Mouse (Mus musculus) heart, embryonic 13.5 days (tissue): ENCODE measurements around the gene Polr1b. TPM values are rescaled to one million over a fixed set of nuclear protein-coding genes. Genes with fewer than 3 reads are reported as not detected.

Experiments used
- ATAC-seq: fragments of 200-750 bp; cut with Nextera tagmentation; 2 replicates; pipeline ENCODE4 v1.8.0; 2017; ENCODE audit warnings: moderate TSS enrichment; ENCODE audit not compliant: insufficient number of reproducible peaks, low FRiP score, low TSS enrichment; ENCODE audit errors: extremely low read depth
- H3K27ac ChIP-seq: fragments of 300-500 bp; sonication (generic); replicated peaks from 2 replicates; pipeline ENCODE4 v1.5.1; 2015; ENCODE audit warnings: moderate library complexity, mild to moderate bottlenecking, inconsistent platforms
- H3K27me3 ChIP-seq: fragments of 300-500 bp; sonication (generic); replicated peaks from 2 replicates; pipeline ENCODE4 v1.6.1; 2015; ENCODE audit warnings: mild to moderate bottlenecking, inconsistent platforms
- H3K36me3 ChIP-seq: fragments of 300-500 bp; sonication (generic); 2 replicates; pipeline ENCODE4 v1.6.1; 2015; ENCODE audit warnings: mild to moderate bottlenecking, inconsistent platforms
- H3K4me1 ChIP-seq: fragments of 300-500 bp; sonication (generic); 2 replicates; pipeline ENCODE4 v1.6.1; 2015; ENCODE audit warnings: inconsistent platforms
- H3K4me2 ChIP-seq: fragments of 300-500 bp; sonication (generic); 2 replicates; pipeline ENCODE4 v1.6.1; 2015; ENCODE audit warnings: inconsistent platforms, mild to moderate bottlenecking, moderate library complexity
- H3K4me3 ChIP-seq: fragments of 300-500 bp; sonication (generic); 2 replicates; pipeline ENCODE4 v1.5.1; 2015; ENCODE audit warnings: moderate library complexity, mild to moderate bottlenecking, inconsistent platforms
- H3K9ac ChIP-seq: fragments of 300-500 bp; sonication (generic); 2 replicates; pipeline ENCODE4 v1.6.1; 2015; ENCODE audit warnings: inconsistent platforms, mild to moderate bottlenecking, moderate library complexity
- H3K9me3 ChIP-seq: fragments of 300-500 bp; sonication (generic); 2 replicates; pipeline ENCODE4 v1.6.1; 2016; ENCODE audit warnings: inconsistent platforms
- WGBS: fragments of 180-500 bp; shearing (Covaris S2); methylation state at CpG from one replicate; pipeline ENCODE4 v1.1.7; 2015; ENCODE audit warnings: mixed read lengths; 5-methylcytosine and 5-hydroxymethylcytosine counted together
- polyA plus RNA-seq: library from polyadenylated mRNA; unstranded; fragments of >200 nt; fragmentation: Nextera tagmentation; extraction: Ambion mirVana; gene quantifications from 2 replicates; pipeline ENCODE4 v1.2.1, GENCODE M21; 2015

Polr1b gene
- polyA plus RNA-seq, 1 experiment from 2014 or later, result 16.7 TPM

DNA sequence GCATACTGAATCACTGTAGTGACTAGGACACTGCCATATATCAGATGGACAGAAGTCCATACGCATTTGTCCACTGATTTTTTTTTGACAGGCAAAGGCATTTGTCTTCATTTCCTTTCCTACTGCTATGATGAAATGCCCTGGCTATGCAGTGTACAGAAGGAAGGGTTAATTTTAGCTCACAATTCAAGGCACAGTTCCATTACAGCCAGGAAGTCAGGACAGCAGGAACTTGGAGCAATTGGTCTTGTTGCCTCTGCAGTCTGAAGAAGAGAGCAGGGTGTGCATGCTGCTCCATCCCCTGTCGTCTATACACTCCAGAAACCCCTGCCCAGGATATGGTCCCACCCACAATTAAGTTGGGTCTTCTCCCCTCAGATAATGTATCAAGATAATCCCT, 21.6 kb upstream of the Polr1b start:
- WGBS, result 53% methylated on average over 2 of the region's 2 CpGs
- H3K4me1 ChIP-seq, result peaks cover 8% of the 10 kb centered on the region; the same call in 1 of the 2 replicates
- H3K4me2 ChIP-seq, result no peak overlapping the region
- H3K27ac ChIP-seq, result no peak overlapping the region
- no peak for ATAC-seq
- H3K36me3 ChIP-seq, result peaks cover 51% of the 10 kb centered on the region
- H3K9me3 ChIP-seq, result no peaks in the 10 kb centered on the region; the same call in 1 of the 2 replicates
- H3K27me3 ChIP-seq, result no peaks in the 10 kb centered on the region
- no peak overlapping the region for H3K9ac ChIP-seq
- no peak overlapping the region for H3K4me3 ChIP-seq

DNA sequence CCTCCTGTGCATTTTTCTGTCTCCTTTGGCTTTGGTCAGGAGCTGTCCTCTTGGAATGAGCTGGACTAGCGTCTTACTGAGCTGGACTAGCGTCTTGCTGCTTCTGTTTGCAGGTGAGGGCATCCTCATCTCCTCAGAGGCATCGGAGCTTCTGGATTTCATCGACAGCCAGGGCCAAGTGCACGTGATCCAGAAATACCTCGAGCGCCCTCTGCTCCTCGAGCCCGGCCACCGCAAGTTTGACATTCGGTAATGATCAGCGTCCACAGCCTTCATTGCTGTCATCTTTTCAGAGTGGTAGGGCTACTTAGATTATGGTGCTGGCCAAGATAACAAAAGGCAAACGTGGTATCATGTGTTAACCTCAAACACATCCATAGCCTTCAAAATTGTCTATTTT, 19.7 kb upstream of the Polr1b start:
- Histone ChIP-seq H3K27me3 (no peaks in the 10 kb centered on the region), H3K36me3 (peaks cover 62% of the 10 kb centered on the region), H3K4me1 (peaks cover 8% of the 10 kb centered on the region; the same call in 1 of the 2 replicates), H3K9ac (no peak overlapping the region), H3K4me2 (no peak overlapping the region), H3K27ac (no peak overlapping the region), H3K4me3 (no peak overlapping the region), H3K9me3 (peaks cover 6% of the 10 kb centered on the region; the same call in 1 of the 2 replicates)
- WGBS, result 61% methylated on average over 13 of the region's 13 CpGs
- ATAC-seq, result no peak

DNA sequence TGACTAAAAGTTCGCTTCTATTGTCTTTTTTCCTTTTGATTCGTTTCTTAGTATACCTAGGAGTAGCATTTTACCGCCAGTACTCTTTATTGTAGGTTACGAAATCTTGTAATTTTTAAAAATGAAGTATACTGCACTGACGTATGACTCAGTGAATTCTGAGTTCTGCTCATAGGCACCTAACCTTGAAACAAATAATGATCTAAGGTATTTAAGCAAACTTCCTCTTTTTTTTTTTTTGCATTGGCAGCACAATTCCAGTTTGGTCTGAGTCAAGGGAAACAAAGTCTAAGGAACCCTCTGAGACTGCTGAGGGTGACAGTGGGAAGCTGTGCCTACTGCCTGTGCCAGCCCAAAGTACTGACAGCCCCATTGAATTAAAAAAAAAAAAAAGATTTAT, 17.3 kb upstream of the Polr1b start:
- 88% methylated on average over 5 of the region's 5 CpGs for WGBS
- Histone ChIP-seq H3K27ac (no peak overlapping the region), H3K9me3 (0 out of 2 replicates have a peak, but pooled peaks cover 6% of the 10 kb centered on the region), H3K27me3 (no peaks in the 10 kb centered on the region), H3K4me1 (peaks cover 8% of the 10 kb centered on the region; the same call in 1 of the 2 replicates), H3K36me3 (peaks cover 56% of the 10 kb centered on the region), H3K4me2 (no peak overlapping the region), H3K4me3 (no peak overlapping the region), H3K9ac (no peak overlapping the region)
- no peak for ATAC-seq

DNA sequence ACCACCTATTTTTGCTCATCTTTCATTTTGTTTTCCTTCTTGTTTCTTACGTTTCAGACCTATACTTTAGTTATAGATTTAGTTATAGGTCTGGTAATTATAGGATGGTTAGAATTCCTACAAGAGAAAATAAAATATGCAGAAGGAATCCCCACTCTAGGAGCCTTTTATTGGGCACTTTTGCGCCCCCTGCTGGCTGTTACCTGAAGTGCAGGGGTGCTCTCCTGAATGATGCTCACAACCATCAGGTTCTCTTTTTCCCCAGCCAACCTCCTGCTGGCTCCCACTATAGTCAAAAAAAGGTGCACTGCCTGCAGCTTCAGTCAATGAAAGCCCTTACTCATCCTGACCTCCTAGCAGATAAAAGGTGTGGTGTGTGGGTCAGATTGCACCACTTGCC, 15.8 kb upstream of the Polr1b start:
- Histone ChIP-seq H3K9me3 (0 out of 2 replicates have a peak, but pooled peaks cover 6% of the 10 kb centered on the region), H3K4me3 (no peak overlapping the region), H3K36me3 (peaks cover 66% of the 10 kb centered on the region), H3K27me3 (no peaks in the 10 kb centered on the region), H3K4me2 (no peak overlapping the region), H3K9ac (no peak overlapping the region), H3K4me1 (peaks cover under 1% of the 10 kb centered on the region; the same call in 1 of the 2 replicates), H3K27ac (no peak overlapping the region)
- whole genome bisulfite sequencing, result 56% methylated on average over 2 of the region's 2 CpGs
- no peak for ATAC-seq

DNA sequence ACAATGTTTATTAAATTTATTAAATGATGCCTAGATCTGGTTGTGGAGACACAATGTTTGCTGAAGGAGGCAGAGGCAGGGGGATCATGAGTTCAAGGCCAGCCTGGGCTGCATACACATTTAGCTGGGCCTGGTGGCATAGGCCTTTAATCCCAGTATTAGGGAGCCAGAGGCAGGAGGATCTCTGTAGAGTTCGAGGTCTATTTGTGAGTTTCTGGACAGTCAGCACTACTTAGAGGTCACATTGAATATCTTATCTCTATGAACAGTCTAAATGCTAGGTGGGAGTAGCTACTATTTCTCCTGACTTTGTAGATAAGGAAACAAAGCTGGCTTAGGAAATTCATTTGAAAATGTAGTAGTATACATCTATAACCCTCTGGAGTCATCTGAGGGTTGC, 13.3 kb upstream of the Polr1b start:
- no peaks in the 10 kb centered on the region for H3K27me3 ChIP-seq
- H3K4me3 ChIP-seq, result no peak overlapping the region
- no peak overlapping the region for H3K4me2 ChIP-seq
- peaks cover 5% of the 10 kb centered on the region; the same call in 1 of the 2 replicates for H3K4me1 ChIP-seq
- WGBS, result 78% methylated on average over 1 of the region's 1 CpGs
- ATAC-seq, result no peak
- H3K36me3 ChIP-seq, result peaks cover 55% of the 10 kb centered on the region
- H3K27ac ChIP-seq, result no peak overlapping the region
- H3K9me3 ChIP-seq, result 0 out of 2 replicates have a peak, but pooled peaks cover 6% of the 10 kb centered on the region
- no peak overlapping the region for H3K9ac ChIP-seq

DNA sequence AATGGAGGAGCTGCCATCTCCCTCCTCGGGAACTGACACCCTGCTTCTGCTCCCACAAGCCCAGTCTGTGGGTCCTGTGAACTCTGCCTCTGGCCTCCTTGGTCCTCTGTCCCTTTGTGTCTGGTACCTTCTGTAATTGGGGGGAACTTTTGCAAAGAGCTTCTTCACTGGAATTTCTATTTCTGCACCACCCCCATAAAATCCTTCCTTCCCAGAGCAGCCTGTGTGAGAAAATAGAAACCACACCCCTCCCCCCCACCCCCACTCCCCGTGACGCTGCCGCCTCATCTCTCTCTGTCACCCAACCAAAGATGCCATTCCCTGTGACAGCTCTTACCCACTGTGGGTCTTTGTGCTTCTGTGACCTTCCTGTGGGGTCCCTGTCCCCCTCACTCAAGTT, 10.4 kb upstream of the Polr1b start:
- Histone ChIP-seq H3K9me3 (0 out of 2 replicates have a peak, but pooled peaks cover 1% of the 10 kb centered on the region), H3K9ac (peak overlapping the region; percentile 47; the same call in 1 of the 2 replicates), H3K36me3 (peaks cover 69% of the 10 kb centered on the region), H3K4me3 (no peak overlapping the region), H3K27ac (no peak overlapping the region), H3K4me2 (no peak overlapping the region), H3K27me3 (no peaks in the 10 kb centered on the region), H3K4me1 (peaks cover 5% of the 10 kb centered on the region; the same call in 1 of the 2 replicates)
- no peak for ATAC-seq
- WGBS, result 44% methylated on average over 4 of the region's 4 CpGs

DNA sequence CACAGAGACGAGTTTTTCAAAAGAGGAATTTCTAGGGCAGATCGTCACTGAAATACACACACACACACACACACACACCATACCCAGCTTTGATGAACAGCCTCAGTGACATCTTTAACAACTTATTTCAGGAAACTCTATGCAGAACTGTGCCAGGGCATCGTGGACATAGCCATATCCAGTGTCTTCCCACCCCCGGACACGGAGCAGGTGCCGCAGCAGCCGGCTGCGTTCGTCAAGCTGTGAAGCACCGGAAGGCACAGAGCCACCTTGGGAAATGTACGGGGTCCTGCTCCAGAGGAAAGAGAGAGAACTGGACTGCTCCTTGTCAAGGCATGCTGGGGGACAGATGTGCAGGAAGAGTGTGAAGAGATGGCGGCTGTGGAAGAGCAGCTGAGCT, 8.0 kb upstream of the Polr1b start:
- no peak for ATAC-seq
- Histone ChIP-seq H3K36me3 (peaks cover 50% of the 10 kb centered on the region), H3K4me3 (no peak overlapping the region), H3K9me3 (no peaks in the 10 kb centered on the region), H3K27ac (no peak overlapping the region), H3K9ac (no peak overlapping the region), H3K4me1 (peaks cover 5% of the 10 kb centered on the region; the same call in 1 of the 2 replicates), H3K27me3 (no peaks in the 10 kb centered on the region), H3K4me2 (no peak overlapping the region)
- WGBS, result 87% methylated on average over 12 of the region's 12 CpGs

DNA sequence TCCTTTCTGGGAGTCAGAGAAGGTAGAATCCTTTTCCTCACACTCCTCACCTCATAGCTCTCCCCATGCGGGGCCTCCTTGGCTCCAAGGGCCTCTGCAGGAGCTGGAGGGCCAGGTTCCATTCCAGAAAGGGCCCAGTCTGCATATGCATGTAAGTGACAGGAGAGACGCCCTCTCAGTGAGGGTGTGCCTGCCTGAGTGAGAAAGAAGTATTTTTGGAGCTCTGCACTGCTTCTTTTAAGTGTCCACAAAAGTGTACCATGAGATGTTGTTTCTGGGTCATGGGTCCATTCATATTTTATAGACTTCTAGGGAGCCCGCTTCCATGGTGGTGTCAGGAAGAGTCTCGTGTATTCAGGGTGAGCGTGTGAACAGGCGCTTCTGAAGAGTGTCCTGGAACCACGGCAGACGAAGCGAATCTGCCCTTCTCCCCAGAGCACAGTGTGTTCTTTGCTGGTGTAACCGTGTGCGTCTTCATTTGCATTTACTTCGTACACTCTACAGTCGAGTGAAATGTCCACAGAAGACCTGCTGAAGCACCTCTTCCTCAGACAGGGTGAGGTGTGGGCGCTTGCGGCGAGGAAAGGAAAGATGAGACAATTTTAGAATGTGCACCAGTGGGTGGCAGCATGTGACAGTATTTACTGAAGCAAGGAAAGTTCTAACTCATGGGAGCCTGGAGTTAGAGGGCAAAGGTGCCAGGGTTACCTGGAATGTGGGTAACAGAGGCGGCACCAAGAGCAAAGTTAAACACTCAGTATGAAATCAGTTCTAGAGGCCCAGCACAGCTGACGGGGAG, 6.7 kb upstream of the Polr1b start:
- no peaks in the 10 kb centered on the region for H3K27me3 ChIP-seq
- peaks cover 5% of the 10 kb centered on the region; the same call in 1 of the 2 replicates for H3K4me1 ChIP-seq
- H3K36me3 ChIP-seq, result peaks cover 41% of the 10 kb centered on the region
- WGBS, result 84% methylated on average over 18 of the region's 18 CpGs
- H3K4me2 ChIP-seq, result no peak overlapping the region
- H3K9ac ChIP-seq, result no peak overlapping the region
- no peak for ATAC-seq
- H3K9me3 ChIP-seq, result no peaks in the 10 kb centered on the region
- H3K27ac ChIP-seq, result no peak overlapping the region
- no peak overlapping the region for H3K4me3 ChIP-seq

DNA sequence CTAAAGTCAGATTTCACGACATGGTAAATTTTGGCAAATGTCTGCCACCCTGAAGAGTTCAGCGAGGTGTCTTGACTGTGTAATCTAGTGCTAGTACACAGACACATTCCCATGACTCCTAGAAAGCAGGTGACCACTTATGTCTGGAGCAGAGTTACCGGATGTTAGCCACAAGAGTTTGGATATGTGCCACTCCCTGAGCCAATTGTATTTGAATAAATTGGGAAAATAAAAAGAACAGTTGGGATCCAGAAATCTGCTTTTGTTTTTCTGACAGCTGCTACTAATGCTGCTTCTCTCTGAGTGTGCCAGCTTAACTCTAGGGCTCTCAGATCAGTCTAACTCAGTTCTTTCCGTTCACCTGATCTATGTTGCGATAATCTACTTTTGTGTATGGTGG, 12.1 kb downstream of the Polr1b start:
- peaks cover 89% of the 10 kb centered on the region for H3K36me3 ChIP-seq
- no peak for ATAC-seq
- no peak overlapping the region for H3K27ac ChIP-seq
- 88% methylated on average over 5 of the region's 5 CpGs for WGBS
- no peaks in the 10 kb centered on the region for H3K4me1 ChIP-seq
- no peak overlapping the region for H3K4me2 ChIP-seq
- H3K9me3 ChIP-seq, result no peaks in the 10 kb centered on the region
- no peak overlapping the region for H3K4me3 ChIP-seq
- no peaks in the 10 kb centered on the region for H3K27me3 ChIP-seq
- H3K9ac ChIP-seq, result no peak overlapping the region

DNA sequence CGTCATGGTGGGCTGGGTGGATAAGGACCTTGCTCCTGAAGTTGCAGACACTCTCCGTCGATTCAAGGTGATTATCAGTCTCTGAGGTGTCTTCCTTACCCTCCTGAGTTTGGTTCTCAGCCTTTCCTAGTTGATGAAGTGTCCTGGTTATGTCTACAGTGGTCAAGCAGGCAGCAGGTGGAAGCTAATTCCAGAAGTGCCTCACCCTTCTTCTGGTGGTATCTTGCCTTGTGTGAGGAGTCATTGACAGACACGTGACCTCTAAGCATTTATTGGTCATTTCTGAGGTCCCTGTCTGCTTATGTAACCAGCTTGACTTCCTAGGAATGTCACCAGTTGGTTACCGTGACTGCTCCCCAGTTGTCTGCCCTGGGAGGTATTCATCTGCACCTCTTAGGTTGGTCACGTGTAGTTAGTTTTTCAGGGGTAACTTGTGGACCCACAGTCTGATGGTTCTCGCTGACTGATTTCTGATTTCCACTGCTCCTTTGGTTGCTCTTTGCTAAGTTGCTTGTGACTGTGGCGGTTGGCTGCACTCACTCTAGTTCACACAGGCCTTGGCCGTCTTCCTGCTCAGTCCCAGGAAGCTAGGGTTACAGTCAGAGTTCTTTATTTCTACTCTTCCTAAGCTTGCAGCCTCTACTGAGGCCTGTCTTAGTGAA, 15.0 kb downstream of the Polr1b start:
- 86% methylated on average over 9 of the region's 9 CpGs for WGBS
- Histone ChIP-seq H3K27ac (no peak overlapping the region), H3K4me3 (no peak overlapping the region), H3K27me3 (no peaks in the 10 kb centered on the region), H3K4me2 (no peak overlapping the region), H3K9me3 (no peaks in the 10 kb centered on the region), H3K4me1 (no peaks in the 10 kb centered on the region), H3K9ac (no peak overlapping the region), H3K36me3 (peaks cover 95% of the 10 kb centered on the region)
- no peak for ATAC-seq

DNA sequence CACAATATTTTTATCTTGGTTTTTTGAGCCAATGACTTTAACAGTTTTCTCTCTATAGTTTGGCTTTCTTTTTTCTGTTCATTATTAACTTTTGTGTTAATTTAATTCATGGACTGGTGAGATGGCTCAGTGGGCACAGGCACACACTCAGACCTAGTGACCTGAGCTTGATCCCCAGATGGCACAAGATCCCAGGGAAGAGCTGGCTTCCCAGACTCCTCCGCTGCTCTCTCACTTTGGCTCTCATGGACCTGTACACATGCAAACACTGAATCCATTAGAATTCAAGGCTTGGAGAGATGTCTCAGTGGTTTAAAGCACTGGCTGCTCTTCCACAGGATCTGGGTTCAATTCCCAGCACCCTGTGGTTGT, 15.6 kb downstream of the Polr1b start:
- no peaks in the 10 kb centered on the region for H3K4me1 ChIP-seq
- no peak overlapping the region for H3K4me3 ChIP-seq
- no peaks in the 10 kb centered on the region for H3K27me3 ChIP-seq
- peaks cover 96% of the 10 kb centered on the region for H3K36me3 ChIP-seq
- ATAC-seq, result no peak
- 97% methylated on average over 1 of the region's 1 CpGs for WGBS
- H3K9ac ChIP-seq, result no peak overlapping the region
- H3K27ac ChIP-seq, result no peak overlapping the region
- H3K9me3 ChIP-seq, result no peaks in the 10 kb centered on the region
- no peak overlapping the region for H3K4me2 ChIP-seq
